Mouse (Mus musculus) lung, postnatal 25 days (tissue): ENCODE results near the gene Ksr1.

ENCODE experiments used
- DNase-seq: peaks from one replicate; pipeline ENCODE4 v3.0.0; 2022; ENCODE audit warnings: low spot score

Ksr1 gene

GRCm38 (mm10) chr11:79122556-79122955 is 23.7 kb downstream of the Ksr1 start:
- DNase-seq: no peak

DNA sequence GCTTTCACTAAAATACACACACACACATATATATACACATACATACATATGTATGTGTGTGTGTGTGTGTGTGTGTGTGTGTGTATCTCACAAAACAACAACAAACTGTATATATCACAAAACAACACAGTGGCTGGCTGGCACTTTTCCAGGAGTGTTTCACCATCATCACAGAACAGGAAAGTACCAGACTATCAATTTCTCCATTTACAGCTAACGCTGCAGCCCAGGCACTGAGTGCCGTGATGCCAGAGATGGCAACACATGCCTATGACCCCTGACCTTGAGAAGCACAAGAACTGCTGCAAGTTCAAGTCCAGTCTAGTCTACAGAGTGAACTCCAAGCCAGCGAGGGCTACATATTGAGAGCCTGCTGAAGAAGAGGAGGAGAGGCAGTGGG is 26.1 kb downstream of the Ksr1 start:
- no peak for DNase-seq

GRCm38 (mm10) chr11:79118918-79119377 is 27.3 kb downstream of the Ksr1 start:
- DNase-seq: no peak

DNA sequence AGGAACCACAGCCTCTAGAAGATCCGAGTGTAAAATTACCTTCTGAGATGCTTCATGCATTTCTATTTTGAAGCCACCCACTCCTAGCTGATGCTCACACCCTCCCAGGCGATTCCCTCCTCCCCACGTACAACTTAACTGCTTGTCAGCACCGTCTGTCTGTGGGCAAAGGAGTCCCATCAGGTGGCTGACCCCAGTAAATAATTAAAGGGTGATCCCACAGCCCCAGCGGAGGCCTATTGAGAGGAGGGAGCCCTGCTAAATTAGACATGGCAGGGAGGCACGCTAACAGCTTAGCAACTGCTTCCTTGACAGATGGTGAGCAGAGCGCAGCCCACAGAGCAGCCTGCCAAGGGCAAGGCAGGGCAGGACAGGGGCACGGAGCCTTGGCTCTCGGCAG is 29.5 kb downstream of the Ksr1 start:
- no peak for DNase-seq

DNA sequence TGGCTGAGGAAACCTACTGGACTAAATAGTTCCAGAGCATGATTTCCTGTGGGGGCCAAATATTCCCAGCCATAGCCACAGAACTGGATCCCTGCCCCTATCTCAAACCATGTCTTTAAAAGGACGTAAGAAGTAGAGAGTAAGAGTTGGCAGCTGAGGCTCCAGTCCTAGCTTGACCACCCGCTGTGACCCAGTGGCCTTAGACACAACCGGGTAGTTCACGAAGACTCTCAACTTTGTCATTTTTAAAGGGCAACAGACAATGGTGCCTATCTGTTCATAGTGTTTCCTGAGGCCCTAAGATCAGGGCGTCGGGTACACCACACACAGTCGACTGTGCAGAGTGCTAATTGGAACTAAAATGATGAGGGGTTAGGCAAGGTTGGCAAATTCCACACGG is 30.5 kb downstream of the Ksr1 start:
- no peak for DNase-seq

GRCm38 (mm10) chr11:79114061-79114460 is 32.1 kb downstream of the Ksr1 start:
- DNase-seq: no peak

DNA sequence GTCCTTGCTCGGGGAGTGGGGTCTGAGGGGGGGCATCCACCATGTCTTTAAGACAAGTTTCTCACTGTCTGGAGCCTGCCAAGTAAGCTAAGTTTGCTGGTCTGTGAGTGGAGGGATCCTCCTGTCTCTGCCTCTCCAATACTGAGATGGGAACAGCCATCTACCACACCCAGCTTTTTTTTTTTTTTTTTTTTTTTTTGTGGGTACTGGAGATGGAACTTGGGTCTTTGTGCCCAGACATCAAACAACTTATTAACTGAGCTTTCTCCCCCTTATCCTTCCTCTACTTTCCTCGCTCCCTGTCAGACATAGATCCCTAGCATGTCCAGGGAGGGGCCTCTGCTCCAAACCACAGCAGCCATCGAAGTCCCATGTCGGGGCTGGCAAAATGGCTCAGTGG is 32.8 kb downstream of the Ksr1 start:
- no peak for DNase-seq

DNA sequence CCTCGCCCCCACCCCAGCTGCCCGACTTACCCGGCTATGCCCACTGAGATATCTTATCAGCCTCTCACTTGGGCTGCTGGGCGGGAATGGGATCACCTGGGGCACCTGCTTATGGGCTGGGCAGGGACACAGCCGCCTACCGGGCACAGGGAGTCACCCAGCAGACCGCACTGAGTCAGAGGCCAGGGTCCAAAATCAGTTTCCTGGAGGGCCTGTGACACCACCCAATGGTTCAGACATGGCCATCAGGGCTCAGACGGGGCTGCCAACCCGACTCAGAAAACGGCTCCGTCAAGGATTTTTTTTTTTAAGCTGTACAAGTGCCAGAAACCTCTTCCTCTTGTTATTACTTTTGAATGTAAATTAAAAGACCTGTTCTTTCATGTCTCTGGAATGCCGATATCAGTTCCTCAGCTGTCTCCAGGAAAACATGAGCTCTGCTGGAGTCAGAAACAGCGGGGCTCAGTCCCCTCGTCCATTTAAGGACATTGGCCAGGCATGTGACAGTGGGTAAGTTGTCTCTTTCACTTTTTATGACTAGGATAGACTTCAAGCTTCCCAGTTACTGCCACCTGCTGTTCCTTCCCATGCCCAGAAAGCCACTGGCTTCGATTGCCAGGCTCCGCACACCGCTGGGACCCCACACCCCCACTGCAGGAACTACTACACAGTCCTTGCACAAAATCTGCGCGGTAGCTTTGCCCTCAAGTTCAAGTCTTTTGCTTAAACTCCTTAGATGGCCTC is 33.5 kb downstream of the Ksr1 start:
- no peak for DNase-seq

- DNase-seq: no peak
These were observed 34.2 kb downstream of the Ksr1 start for GRCm38 (mm10) chr11:79111864-79112558.

DNA sequence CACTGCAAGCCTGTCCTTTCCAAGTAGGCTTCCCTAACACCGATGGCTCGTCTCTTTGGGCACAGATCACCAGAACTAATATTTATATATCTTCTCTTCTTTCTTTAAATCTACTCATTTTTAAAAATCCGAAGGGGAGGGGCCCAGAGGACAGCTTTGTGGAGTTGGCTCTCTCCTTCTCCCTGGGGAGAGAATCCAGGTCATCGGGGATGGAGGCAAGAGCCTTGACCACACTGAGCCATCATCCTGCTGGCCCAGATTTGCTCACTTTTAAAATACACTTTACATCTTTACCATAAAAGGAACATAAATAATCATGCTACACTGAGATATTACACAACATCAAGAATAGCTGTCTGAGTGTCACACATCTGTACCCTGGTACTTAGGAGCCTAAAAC is 35.8 kb downstream of the Ksr1 start:
- DNase-seq: no peak

- DNase-seq: no peak
These were observed 38.3 kb downstream of the Ksr1 start for GRCm38 (mm10) chr11:79107934-79108333.

- no peak for DNase-seq
These were observed 41.2 kb downstream of the Ksr1 start for GRCm38 (mm10) chr11:79104998-79105397.

DNA sequence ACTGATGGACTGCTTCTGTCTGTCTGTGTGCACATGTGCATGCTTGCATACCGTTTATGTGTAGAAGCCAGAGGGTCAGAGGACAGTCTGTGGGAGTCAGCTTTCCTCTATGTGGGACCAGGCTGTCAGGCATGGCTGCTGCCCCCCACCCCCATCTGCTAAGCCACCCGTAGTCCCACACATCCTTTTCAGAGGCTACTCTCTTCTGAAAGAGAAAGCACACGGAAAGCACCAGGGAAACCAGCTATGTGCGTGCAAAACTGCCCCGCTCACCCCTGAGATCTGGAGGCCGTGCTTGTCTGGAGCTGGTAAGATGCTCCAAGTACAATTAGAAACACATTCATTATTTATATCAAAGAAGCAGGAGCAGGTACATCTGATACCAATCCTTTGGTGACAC is 41.7 kb downstream of the Ksr1 start:
- DNase-seq: no peak

DNA sequence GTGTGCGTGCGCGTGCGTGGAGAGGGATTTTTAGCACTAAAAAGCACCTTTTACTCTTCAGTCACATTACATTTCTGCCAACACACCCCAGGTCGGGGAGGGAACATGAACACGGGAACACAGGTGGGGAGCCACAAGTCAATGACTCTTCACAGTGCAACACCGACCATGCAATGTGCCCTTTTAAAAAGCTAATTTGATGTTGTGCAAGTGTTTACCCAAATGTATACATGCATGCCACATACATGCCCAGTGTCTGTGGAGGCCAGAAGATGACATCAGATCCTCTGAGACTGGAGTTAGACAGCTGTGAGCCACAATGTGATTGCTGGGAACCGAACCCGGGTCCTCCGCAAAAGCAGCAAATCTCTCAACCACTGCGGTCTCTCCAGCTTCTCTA is 42.1 kb downstream of the Ksr1 start:
- no peak for DNase-seq

- no peak for DNase-seq
These were observed 42.7 kb downstream of the Ksr1 start for GRCm38 (mm10) chr11:79103461-79103869.

- DNase-seq: no peak
These were observed 43.9 kb downstream of the Ksr1 start for GRCm38 (mm10) chr11:79102280-79102679.

- no peak for DNase-seq
These were observed 44.6 kb downstream of the Ksr1 start for GRCm38 (mm10) chr11:79101568-79101967.

GRCm38 (mm10) chr11:79099032-79099431 is 47.2 kb downstream of the Ksr1 start:
- no peak for DNase-seq

DNA sequence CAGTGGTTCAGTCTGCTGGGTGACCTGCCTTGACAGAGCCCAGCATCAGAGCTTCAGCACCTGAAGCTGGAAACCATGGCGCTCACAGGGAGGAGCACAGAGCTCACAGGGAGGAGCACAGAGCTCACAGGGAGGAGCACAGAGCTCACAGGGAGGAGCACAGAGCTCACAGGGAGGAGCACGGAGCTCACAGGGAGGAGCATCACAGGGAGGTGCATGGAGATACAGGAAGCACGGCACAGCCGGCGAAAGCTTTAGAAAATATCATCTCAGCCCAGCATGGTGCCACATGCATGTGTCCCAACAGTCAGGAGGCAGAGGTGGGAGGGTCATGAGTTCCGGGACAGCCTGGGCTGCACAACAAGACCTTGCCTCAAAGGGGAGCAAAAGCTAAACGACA is 48.5 kb downstream of the Ksr1 start:
- no peak for DNase-seq

- DNase-seq: no peak
These were observed 49.5 kb downstream of the Ksr1 start for GRCm38 (mm10) chr11:79096673-79097072.

DNA sequence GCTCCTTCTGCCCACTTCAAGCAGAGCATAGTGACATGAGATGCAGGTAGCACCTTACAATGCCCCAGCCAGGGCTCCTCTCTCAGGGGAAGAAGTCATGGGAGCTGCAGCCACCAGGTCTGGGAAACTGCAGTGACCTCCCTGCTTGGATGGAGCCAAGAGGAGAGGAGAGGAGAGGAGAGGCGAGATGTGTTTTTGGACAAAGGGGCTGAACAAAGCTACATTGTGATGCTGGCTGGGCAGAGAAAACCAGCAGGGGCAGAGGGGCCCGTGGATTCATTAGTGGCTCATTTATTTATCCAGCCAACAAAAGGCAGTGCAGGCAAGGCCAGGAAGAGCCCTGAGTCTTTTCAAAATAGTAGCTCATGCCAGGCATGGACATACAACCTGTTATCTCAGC is 50.5 kb downstream of the Ksr1 start:
- no peak for DNase-seq

DNA sequence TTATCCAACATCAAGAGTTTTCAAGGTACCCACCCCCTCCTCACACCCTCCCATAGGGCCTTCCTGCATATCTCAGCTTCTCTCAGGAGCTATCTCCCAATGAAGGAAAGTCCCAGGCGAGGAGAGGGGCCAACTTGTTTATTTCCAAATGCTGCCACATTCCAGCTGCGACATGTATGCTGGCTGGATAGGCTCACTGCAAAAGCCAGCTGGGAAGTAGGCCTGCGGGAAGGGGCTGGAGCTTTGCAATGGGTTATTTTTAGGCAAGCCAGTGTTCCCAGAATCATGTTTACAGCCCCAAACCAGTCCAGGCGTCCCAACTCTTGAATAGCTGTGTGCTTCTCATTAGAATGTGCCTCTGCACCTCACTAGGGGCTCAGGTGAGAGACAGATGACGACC is 51.5 kb downstream of the Ksr1 start:
- peak; percentile 67 for DNase-seq

DNA sequence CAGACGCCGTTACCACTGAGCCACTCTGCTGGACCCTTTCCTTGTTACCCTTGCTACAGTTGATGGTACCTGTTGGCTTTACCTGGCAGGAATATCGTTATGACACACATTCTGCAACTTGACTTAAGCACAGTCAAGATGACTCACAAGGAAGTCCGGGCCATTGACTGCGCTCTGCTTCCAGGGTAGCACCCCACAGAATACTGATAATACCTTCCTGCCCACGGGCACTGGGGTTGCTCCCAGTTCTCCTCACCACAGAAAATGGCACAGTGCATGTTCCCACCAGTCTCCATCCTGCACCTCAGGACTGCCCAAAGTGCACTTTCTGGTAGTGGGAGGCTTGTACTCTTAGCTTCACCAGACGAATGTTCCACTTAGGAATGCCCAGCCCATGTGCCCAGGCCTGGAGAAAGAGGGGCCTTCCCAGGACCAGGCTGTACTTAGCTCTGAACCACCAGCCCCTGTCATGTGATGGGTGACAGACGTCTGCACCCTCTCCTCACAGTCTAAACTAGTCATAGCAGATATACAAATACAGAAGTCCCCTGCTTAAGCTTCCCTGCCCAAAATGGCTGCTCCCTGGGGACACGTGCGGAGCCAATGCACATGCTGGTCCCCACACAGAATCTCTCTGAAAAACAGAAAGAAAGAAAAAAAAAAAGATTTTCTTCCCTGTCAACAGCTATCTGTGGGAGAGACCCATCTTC is 52.1 kb downstream of the Ksr1 start:
- DNase-seq: no peak
